Mouse (Mus musculus): ENCODE data around the gene Sh3tc1. TPM values are rescaled to one million over a fixed set of nuclear protein-coding genes. Genes with fewer than 3 reads are reported as not detected.
A peak's percentile ranks its signal among the peaks of the same experiment; 100 is the strongest.

Gene Sh3tc1
- 6.6 and 7.3 TPM in 2 replicates for polyA plus RNA-seq (2015; fragmentation: Nextera tagmentation; extraction: Ambion mirVana)

- Histone ChIP-seq H3K27me3 (peaks cover 27% of the 10 kb centered on the region; the same call in 1 of the 2 replicates), H3K4me1 (0 out of 2 replicates have a peak, but pooled peaks cover 22% of the 10 kb centered on the region), H3K36me3 (no peaks in the 10 kb centered on the region), H3K27ac (no peak within 1 kb of the TSS), H3K9ac (no peak within 1 kb of the TSS), H3K4me2 (no peak within 1 kb of the TSS), H3K4me3 (no peak within 1 kb of the TSS), H3K9me3 (no peaks in the 10 kb centered on the region)
- WGBS, result 21% methylated on average over 10 of the region's 10 CpGs
- no peak for ATAC-seq (ENCODE audit: insufficient number of reproducible peaks, low FRiP score, low TSS enrichment, low read depth)
Observed at GRCm38 (mm10) chr5:35739536-35740278, at the start of gene Sh3tc1. TSS of gene Sh3tc1 (minus strand) at chr5:35739987.

GRCm38 (mm10) chr5:35788719-35789118, 48.9 kb upstream of the Sh3tc1 start:
- Histone ChIP-seq H3K27me3 (no peaks in the 10 kb centered on the region), H3K9me3 (no peaks in the 10 kb centered on the region), H3K4me3 (no peak overlapping the region), H3K4me1 (no peaks in the 10 kb centered on the region), H3K27ac (no peak overlapping the region), H3K36me3 (no peaks in the 10 kb centered on the region), H3K9ac (no peak overlapping the region), H3K4me2 (no peak overlapping the region)
- 70% methylated on average over 6 of the region's 6 CpGs for WGBS
- no peak for ATAC-seq (ENCODE audit: insufficient number of reproducible peaks, low FRiP score, low TSS enrichment, low read depth)

GRCm38 (mm10) chr5:35787847-35788246, 48.1 kb upstream of the Sh3tc1 start:
- H3K9ac ChIP-seq, result no peak overlapping the region
- H3K9me3 ChIP-seq, result no peaks in the 10 kb centered on the region
- ATAC-seq (ENCODE audit: insufficient number of reproducible peaks, low FRiP score, low TSS enrichment, low read depth), result no peak
- no peak overlapping the region for H3K27ac ChIP-seq
- 88% methylated on average over 12 of the region's 12 CpGs for WGBS
- no peak overlapping the region for H3K4me2 ChIP-seq
- no peaks in the 10 kb centered on the region for H3K36me3 ChIP-seq
- no peaks in the 10 kb centered on the region for H3K4me1 ChIP-seq
- no peaks in the 10 kb centered on the region for H3K27me3 ChIP-seq
- no peak overlapping the region for H3K4me3 ChIP-seq

- H3K4me2 ChIP-seq, result no peak overlapping the region
- H3K9me3 ChIP-seq, result no peaks in the 10 kb centered on the region
- H3K4me1 ChIP-seq, result no peaks in the 10 kb centered on the region
- ATAC-seq (ENCODE audit: insufficient number of reproducible peaks, low FRiP score, low TSS enrichment, low read depth), result peak; percentile 21; the same call in 1 of the 2 replicates
- H3K9ac ChIP-seq, result no peak overlapping the region
- H3K27me3 ChIP-seq, result no peaks in the 10 kb centered on the region
- WGBS, result 61% methylated on average over 7 of the region's 7 CpGs
- H3K4me3 ChIP-seq, result no peak overlapping the region
- H3K36me3 ChIP-seq, result no peaks in the 10 kb centered on the region
- no peak overlapping the region for H3K27ac ChIP-seq
Observed at GRCm38 (mm10) chr5:35785853-35786252, 46.1 kb upstream of the Sh3tc1 start.

- Histone ChIP-seq H3K27me3 (no peaks in the 10 kb centered on the region), H3K36me3 (no peaks in the 10 kb centered on the region), H3K4me3 (no peak overlapping the region), H3K4me2 (no peak overlapping the region), H3K27ac (no peak overlapping the region), H3K9ac (no peak overlapping the region), H3K9me3 (no peaks in the 10 kb centered on the region), H3K4me1 (no peaks in the 10 kb centered on the region)
- ATAC-seq (ENCODE audit: insufficient number of reproducible peaks, low FRiP score, low TSS enrichment, low read depth), result no peak
- WGBS, result 61% methylated on average over 10 of the region's 10 CpGs
Observed at GRCm38 (mm10) chr5:35782648-35783180, 42.9 kb upstream of the Sh3tc1 start.

- Histone ChIP-seq H3K27ac (no peak overlapping the region), H3K27me3 (0 out of 2 replicates have a peak, but pooled peaks cover 1% of the 10 kb centered on the region), H3K36me3 (no peaks in the 10 kb centered on the region), H3K4me2 (no peak overlapping the region), H3K9me3 (no peaks in the 10 kb centered on the region), H3K4me1 (no peaks in the 10 kb centered on the region), H3K4me3 (no peak overlapping the region), H3K9ac (no peak overlapping the region)
- WGBS, result 69% methylated on average over 3 of the region's 3 CpGs
- no peak for ATAC-seq (ENCODE audit: insufficient number of reproducible peaks, low FRiP score, low TSS enrichment, low read depth)
Observed at GRCm38 (mm10) chr5:35781116-35781515, 41.3 kb upstream of the Sh3tc1 start.

GRCm38 (mm10) chr5:35774137-35774424, 34.3 kb upstream of the Sh3tc1 start:
- H3K27me3 ChIP-seq, result peaks cover 17% of the 10 kb centered on the region; the same call in 1 of the 2 replicates
- 9% methylated on average over 6 of the region's 6 CpGs for WGBS
- H3K4me1 ChIP-seq, result peaks cover 26% of the 10 kb centered on the region
- no peaks in the 10 kb centered on the region for H3K9me3 ChIP-seq
- no peak overlapping the region for H3K4me3 ChIP-seq
- no peak overlapping the region for H3K27ac ChIP-seq
- H3K4me2 ChIP-seq, result no peak overlapping the region
- no peaks in the 10 kb centered on the region for H3K36me3 ChIP-seq
- 0 out of 2 replicates have a peak, but pooled peaks have one; percentile 36 for ATAC-seq (ENCODE audit: insufficient number of reproducible peaks, low FRiP score, low TSS enrichment, low read depth)
- no peak overlapping the region for H3K9ac ChIP-seq

- H3K4me1 ChIP-seq, result peaks cover 26% of the 10 kb centered on the region
- H3K9me3 ChIP-seq, result no peaks in the 10 kb centered on the region
- 0 out of 2 replicates have a peak overlapping the region, but pooled peaks have one; percentile 1 for H3K4me2 ChIP-seq
- no peak overlapping the region for H3K27ac ChIP-seq
- H3K27me3 ChIP-seq, result peaks cover 17% of the 10 kb centered on the region; the same call in 1 of the 2 replicates
- H3K4me3 ChIP-seq, result no peak overlapping the region
- no peak for ATAC-seq (ENCODE audit: insufficient number of reproducible peaks, low FRiP score, low TSS enrichment, low read depth)
- H3K9ac ChIP-seq, result no peak overlapping the region
- 33% methylated on average over 13 of the region's 13 CpGs for WGBS
- no peaks in the 10 kb centered on the region for H3K36me3 ChIP-seq
Observed at GRCm38 (mm10) chr5:35773274-35774136, 33.7 kb upstream of the Sh3tc1 start.

GRCm38 (mm10) chr5:35770891-35771663, 31.3 kb upstream of the Sh3tc1 start:
- H3K36me3 ChIP-seq, result no peaks in the 10 kb centered on the region
- no peaks in the 10 kb centered on the region for H3K9me3 ChIP-seq
- no peak overlapping the region for H3K27ac ChIP-seq
- ATAC-seq (ENCODE audit: insufficient number of reproducible peaks, low FRiP score, low TSS enrichment, low read depth), result no peak
- no peak overlapping the region for H3K9ac ChIP-seq
- H3K4me1 ChIP-seq, result peaks cover 26% of the 10 kb centered on the region
- WGBS, result 40% methylated on average over 14 of the region's 14 CpGs
- H3K27me3 ChIP-seq, result peaks cover 15% of the 10 kb centered on the region; the same call in 1 of the 2 replicates
- H3K4me2 ChIP-seq, result no peak overlapping the region
- no peak overlapping the region for H3K4me3 ChIP-seq

GRCm38 (mm10) chr5:35770246-35770645, 30.5 kb upstream of the Sh3tc1 start:
- Histone ChIP-seq H3K9ac (no peak overlapping the region), H3K9me3 (no peaks in the 10 kb centered on the region), H3K36me3 (no peaks in the 10 kb centered on the region), H3K27me3 (peaks cover 11% of the 10 kb centered on the region; the same call in 1 of the 2 replicates), H3K4me2 (no peak overlapping the region), H3K4me1 (peaks cover 26% of the 10 kb centered on the region), H3K27ac (no peak overlapping the region), H3K4me3 (no peak overlapping the region)
- WGBS, result 88% methylated on average over 2 of the region's 2 CpGs
- no peak for ATAC-seq (ENCODE audit: insufficient number of reproducible peaks, low FRiP score, low TSS enrichment, low read depth)

- Histone ChIP-seq H3K4me1 (peaks cover 18% of the 10 kb centered on the region), H3K27ac (no peak overlapping the region), H3K36me3 (no peaks in the 10 kb centered on the region), H3K4me3 (no peak overlapping the region), H3K4me2 (no peak overlapping the region), H3K9me3 (no peaks in the 10 kb centered on the region), H3K27me3 (peaks cover 21% of the 10 kb centered on the region), H3K9ac (no peak overlapping the region)
- WGBS, result 76% methylated on average over 7 of the region's 7 CpGs
- ATAC-seq (ENCODE audit: insufficient number of reproducible peaks, low FRiP score, low TSS enrichment, low read depth), result no peak
Observed at GRCm38 (mm10) chr5:35768997-35769396, 29.2 kb upstream of the Sh3tc1 start.
